Mouse (Mus musculus) heart, embryonic 12.5 days (tissue): ENCODE results near the gene Gm49673. TPM values are rescaled to one million over a fixed set of nuclear protein-coding genes. Genes with fewer than 3 reads are reported as not detected.

Experiments
- polyA plus RNA-seq: library from polyadenylated mRNA; unstranded; fragments of >200 nt; fragmentation: Nextera tagmentation; extraction: Ambion mirVana; gene quantifications from 2 replicates; pipeline ENCODE4 v1.2.1, GENCODE M21; 2016

The Gm49673 gene
- polyA plus RNA-seq, 1 experiment from 2014 or later, result not detected

Other genes with a start within 250 kb of the Gm49673 start
- 0.21 and 0.43 TPM in 2 replicates for gene Tagap, start 221.8 kb downstream of the Gm49673 start, polyA plus RNA-seq
- gene Rsph3a, start 202.2 kb downstream of the Gm49673 start, polyA plus RNA-seq, result 48.8 and 57.7 TPM in 2 replicates
- 35.3 and 36.2 TPM in 2 replicates for gene Rnaset2a, start 309 bp upstream of the Gm49673 start, polyA plus RNA-seq
- gene Fgfr1op, start 17.7 kb upstream of the Gm49673 start, polyA plus RNA-seq, result 23.1 and 23.8 TPM in 2 replicates
- not detected in 2 replicates for gene Ccr6, start 88.3 kb upstream of the Gm49673 start, polyA plus RNA-seq
- gene Mpc1, start 135.1 kb upstream of the Gm49673 start, polyA plus RNA-seq, result 164 and 166 TPM in 2 replicates
- gene Sft2d1, start 163.3 kb upstream of the Gm49673 start, polyA plus RNA-seq, result 69.6 and 73.6 TPM in 2 replicates
- gene Prr18, start 189.7 kb upstream of the Gm49673 start, polyA plus RNA-seq, result 0.10 and 0.14 TPM in 2 replicates
- 1.0 and 1.1 TPM in 2 replicates for gene T2, start 208.2 kb upstream of the Gm49673 start, polyA plus RNA-seq